Mouse (Mus musculus) CD4-positive helper T cell, adult 2 months (primary cell): ENCODE measurements at regions not wholly inside any gene's neighbourhood (a gene's known extent, or its start where the extent isn't known, plus 50 kb on each side); places are given as distances from the start of the nearest gene placed in this dataset.

Source experiments
- DNase-seq: peaks from one replicate; pipeline ENCODE4 v3.0.0-alpha.2; 2012; ENCODE audit warnings: low read depth, missing footprints, low spot score

DNA sequence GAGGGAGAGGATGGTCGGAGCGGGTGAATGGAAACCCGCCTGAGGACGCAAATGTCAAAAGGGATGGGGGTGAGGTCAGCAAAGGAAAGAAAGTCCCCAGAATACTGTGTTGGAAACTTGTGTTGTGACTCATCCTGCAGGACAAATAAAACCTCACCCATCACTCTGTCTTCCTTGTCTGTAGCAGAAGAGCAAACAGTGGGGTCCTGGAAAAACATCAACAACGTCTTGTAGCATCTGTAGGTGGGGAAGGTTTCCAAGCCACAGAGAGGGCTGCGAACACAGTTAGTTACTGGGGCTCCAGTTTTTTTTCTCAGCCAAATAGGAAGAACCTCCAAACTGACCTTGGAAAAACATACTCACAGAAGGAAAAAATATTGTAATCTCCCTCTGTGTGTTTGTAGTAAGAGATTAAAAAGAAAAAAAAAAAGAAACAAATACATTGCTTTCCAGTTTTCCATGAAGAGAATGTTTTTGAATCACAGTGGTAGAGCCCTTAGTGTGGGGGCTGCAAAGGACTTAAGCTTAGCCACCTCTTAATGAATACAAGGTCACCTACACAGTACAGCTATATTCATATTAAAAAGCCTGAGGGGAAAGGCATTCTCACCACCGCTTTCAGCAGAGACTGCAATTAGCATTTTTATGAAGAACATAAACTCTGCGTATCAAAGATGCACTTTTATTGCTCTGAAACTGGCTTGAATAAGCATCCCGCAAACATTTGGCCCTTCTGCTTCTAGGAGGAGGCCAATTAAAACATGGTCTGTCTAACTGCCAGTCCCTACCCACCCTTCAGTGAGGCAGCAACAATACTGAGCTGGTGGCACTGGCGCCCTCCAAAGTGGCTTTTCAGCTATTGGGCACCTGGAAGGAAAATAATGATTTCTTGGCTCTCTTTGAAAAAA, 198.6 kb upstream of the Tprg start:
- DNase-seq = no peak

DNA sequence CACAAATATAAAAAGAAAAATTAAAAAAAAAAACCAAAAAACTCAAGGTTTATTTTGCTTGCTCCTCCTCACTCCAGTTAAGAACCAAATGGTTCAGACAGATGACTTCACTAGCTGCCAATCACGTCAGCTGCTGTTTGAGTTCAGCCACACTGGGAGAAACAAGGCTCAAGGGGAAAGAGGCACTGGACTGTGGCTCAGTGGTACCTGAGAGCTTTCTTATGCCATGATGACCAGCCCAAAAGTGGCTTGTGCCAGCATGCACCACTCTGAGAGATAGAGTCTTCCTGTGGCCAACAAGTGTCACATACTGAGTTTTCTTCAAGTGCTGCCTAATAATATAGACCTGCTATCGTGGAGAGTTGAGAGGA, 198.0 kb upstream of the Tprg start:
- DNase-seq = no peak

DNA sequence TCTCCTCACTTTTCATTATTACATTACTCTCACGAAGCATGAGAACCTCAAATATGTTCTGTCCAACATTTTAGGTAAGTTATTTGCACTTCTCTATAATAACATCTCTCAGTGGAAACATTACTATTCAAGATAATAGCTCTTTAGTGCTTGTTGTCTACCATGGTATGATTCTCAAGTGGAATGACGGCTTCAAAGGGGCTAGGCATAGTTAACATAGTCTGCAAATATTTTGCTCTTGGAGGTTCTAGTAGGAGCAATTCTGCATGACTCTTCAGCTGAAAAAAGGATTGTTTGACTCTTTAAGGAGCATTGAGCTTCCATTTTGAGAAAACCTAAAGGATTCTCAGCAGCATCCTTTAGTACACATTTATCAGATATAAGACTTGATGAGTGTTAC, 182.5 kb upstream of the Tprg start:
- no peak for DNase-seq

DNA sequence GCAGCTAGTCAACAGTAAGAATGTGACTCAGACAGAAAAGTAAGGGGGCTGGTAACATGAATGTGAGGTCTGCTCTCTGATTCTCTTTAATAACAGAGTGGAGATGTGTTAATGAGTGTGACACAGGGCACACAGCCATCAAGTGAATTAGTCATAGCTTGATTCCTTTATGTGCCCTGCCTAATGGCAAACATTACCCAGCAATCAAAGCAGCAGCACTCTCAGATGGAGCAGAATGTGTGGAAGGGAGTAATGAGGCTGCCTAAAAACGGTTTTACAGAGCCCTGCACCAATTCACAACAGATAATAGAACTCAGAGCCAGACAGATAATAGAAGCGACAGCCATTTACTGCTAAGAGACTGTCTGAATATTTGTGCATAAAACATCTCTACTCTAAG, 182.0 kb upstream of the Tprg start:
- DNase-seq = no peak

DNA sequence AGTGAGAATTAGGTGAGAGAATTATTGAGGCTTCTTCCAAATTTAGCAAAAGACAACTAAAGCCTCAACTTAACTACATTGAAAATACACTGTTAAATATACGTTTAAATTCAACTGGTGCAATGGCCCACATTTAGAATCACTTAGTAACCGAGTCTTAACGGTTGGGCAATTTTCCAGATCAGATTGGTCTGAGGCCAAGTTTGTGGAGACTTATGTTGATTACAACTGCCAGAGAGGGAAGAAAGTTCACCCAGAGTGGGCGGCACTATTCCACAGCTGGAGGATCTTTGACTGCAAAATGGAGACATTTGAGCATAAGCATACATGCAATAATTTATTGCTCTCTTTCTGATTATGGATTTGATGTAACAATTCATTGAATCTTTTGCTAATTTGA, 146.5 kb upstream of the Tprg start:
- no peak for DNase-seq

DNA sequence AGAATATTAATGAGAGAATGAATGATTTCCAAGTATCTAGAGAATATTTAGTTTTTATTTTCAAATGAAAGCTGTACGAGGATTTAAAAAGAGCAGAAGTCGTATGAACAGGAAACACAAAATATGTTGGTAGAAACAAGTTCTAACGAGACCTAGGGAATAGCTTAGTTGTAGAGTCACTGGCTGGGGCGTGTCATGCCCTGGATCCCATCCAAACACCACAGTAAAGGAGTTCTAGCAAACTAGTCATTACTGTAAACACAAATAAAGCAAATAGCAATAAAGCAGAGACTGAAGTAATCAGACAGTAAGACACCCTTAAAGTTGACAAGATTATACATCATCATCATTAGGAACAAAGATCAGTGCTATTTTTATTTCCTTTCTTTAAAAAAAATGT, 139.1 kb upstream of the Tprg start:
- DNase-seq = no peak

DNA sequence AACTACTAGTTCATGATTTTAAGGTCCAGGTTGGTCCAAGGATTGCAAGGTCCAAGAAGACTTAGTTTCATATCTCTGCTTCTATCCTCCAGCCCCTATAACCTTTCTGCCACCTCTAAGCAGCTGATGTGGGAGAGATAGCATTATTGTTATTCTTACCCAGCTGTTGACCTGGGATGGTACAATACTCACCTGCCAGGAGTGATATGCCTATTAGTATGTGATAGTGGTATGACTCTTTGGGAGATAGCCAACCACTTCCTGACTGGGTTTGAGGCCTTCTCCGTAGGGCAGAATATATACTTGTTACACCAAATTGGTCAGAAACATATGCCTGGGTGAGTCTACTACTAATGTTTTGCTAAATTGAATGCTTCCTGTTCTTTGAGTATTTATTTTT, 137.4 kb upstream of the Tprg start:
- no peak for DNase-seq

DNA sequence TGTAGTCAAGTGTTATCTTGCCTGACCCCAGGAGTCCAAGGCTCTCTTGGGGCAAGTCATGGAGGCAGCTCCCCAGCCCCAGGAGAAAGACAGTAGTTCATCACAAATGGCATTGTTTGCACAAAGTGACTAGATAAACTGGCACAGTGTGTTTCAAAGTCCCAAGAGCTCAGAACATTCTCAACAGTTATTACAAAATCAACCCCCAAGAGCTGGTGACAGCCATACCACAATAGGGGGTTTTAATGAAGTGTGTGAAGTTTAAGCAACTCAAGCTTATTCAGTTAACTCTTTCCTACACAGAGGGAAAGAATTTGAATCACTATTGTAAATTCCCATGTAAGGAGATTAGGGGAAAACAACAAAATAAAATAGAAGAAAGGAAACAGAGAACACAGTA, 109.7 kb upstream of the Tprg start:
- DNase-seq = no peak

DNA sequence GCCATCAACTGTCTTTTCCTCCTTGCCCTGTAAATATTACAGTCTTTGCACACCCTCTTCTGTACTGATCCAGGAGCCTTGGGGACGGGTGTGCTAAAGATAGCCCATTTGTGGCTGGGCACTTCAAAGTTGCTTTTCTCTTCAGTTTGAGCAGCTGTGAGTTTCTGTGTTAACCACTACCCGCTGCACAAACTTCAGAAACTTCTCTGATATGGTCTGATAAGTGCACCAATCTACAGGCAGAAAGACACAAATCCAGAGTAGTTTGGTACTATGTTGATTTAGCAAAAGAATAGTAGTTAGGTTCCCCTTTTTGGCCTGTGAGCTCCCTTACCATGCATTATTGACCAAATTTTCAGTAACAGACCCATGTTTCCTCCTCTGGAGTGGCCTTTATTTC, 108.6 kb upstream of the Tprg start:
- DNase-seq = no peak

DNA sequence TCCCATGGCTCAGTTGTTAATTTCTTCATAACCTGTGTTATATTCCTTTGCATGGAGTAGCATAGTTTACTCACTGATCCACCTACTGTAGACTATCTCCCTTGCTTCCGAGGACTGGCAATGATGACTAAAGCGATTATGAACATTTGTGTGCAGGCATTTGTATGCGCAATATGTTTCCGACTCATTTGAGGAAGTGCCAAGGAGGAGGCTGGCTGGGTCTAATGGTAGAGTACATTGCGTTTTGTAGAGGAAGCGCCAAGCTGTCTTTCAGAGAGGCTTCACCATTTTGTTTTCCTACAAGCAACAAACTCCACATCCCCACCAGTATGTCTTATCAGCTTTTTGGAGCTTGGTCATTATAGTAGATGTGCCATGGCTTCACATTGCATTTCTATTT, 104.7 kb upstream of the Tprg start:
- DNase-seq = no peak

DNA sequence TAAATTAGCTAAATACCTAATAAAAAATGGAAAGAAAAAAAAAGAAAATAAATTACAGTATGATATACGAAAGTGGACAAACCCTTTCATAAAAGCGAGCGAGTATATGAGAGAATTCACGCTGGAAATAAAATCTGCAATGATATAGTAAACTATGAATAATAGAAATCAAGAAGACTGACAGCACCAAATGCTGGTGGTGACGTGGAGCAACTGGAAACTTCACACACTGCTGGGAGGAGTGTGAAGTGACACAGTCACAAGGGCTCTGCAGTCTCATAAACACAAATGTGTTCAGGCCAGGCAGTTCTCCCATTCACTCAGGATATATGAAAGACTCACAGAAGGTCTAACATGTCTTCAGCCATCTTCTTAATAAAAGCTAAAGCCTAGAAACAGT, 89.5 kb upstream of the Tprg start:
- no peak for DNase-seq

DNA sequence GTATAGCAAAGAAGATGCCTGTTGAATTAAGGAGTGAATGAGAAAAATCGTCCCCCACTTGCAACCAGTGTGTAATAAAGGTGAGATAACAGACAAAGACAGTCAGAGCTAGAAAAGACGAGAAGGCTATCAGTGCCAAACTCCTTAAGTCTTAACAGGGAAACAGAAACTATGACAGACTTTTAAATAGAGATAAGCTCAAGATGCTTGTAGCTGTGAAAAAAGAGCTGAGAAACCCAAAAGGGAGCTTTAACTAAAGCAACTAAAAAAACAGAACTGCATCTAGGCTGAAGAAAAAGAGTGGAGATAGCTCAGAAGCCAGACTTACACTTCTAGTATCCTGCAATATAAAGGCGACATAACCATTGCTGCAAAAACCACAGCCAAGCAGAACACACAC, 87.8 kb upstream of the Tprg start:
- no peak for DNase-seq

DNA sequence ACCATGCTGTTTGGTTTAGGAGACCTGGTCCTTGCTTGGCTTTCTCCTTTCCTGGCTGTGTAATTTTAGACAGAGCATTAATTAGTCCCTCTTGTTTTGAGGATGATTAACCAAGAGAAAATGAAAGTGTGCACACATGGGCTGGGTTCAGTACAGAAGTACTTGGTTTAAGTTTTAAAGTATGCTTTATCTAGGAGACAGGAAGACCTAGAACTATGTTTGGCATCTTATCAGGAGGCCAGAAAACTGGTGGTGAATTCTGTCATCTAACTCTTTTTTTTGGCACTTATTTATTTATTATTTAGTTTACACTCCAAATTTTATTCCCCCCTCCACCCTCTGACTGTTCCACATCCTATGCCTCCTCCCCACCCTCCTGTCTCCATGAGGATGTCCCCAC, 86.6 kb upstream of the Tprg start:
- no peak for DNase-seq

DNA sequence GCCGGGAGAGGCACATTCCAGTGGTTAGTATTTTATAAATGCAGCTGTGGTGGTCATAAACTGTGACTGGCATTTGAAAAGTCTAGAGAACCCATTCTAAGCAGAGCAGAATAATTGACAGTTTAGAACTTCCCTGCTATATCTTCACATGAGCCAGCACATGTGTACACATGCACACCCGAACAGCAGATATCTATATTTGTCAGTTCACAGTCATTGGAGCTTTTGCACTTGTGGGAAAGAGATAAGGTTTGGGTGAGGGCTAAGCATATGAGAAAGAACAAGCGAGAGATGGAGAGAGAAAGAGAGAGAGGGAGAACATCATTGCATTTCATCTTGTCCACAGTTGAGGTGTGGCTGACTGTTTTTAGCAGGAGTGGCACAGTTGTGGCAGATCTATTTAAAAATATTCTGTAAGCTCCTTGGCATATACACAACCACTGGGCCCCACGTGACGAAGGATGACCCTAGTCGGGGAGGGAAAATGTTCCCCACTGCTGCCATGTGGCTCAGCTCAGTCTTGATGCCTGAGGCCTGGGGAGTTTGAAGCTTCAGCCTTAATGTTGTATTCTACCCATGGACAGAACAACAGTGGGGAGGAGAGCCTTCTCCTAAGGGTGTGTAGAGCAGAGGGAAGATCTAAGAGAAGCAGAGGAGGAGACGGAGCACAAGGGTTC, 85.4 kb upstream of the Tprg start:
- no peak for DNase-seq

DNA sequence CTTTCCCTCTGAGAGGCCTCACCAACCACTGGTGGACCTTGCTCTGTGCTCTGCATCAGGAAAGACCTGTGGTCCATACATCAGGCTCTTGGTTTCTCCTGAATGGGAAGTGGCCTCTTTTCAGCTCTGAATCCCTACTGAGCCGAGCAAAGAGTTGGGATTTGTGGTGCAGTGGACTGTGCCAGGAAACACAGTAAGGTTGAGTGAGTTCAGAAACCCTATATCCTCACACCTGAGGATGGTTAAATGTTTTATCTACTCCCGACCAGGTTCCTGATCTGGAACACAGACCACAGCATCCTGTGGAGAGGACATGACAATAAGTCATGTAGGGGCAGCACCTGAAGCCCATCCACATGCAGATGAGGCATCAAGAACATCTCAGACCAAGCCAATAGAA, 73.4 kb upstream of the Tprg start:
- DNase-seq = no peak

DNA sequence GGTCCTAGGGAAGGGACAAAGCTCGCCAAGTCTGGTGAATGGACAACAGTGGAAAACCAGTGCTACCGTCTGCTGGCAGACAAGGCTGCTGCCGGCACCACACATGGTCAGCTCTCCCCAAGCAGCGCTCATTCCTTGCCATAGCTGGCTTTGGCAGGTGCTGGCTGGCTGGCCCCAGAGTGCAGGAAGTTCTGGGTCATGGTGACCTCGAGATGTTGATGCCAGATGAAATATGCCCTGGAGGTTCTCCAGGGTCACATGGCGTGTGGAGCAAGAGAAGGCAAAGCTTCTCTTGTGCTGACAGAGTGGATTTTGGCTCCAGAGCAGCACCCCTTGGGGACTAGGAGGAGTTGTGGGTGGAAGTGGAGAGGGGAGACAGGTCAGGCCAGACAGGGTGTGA, 66.1 kb upstream of the Tprg start:
- no peak for DNase-seq

DNA sequence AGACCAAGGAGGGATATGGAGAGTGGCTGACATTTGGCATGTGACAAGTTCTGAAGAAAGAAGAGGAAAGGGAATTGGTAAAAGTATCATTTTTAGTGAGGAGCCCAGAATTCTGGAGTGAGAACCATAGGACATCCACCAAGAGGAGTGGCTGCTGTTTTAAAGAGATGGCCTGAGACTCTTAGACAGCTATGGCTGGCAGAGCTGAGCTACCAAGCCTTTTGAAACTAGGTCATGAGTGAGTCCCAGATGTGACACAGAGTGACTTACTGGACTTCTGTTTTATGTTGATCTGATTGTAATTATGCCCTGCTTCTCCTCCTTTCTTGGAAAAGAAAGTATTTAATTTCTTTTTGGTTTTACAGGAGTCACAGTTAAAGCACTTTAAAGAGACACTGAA, 61.8 kb upstream of the Tprg start:
- DNase-seq = no peak
